Mouse (Mus musculus) MEL (cell line): ENCODE data around the gene C1qtnf5.

Experiments
- EP300 ChIP-seq, 2 experiments: IDR thresholded peaks; 2 replicates each; pipeline ENCODE4 v1.6.1; 2011; ENCODE audit warnings: improper control_type of control experiment in 2 of 2, low read length in 2 of 2, low read depth in 1 of 2, mild to moderate bottlenecking in 1 of 2
- HCFC1 ChIP-seq: IDR thresholded peaks from 2 replicates; pipeline ENCODE4 v1.6.1; 2012; ENCODE audit warnings: low read depth, mild to moderate bottlenecking, inconsistent platforms, low read length, improper control_type of control experiment, moderate library complexity
- KAT2A ChIP-seq: conservative IDR thresholded peaks from 2 replicates; pipeline ENCODE4 v1.6.1; 2012; ENCODE audit warnings: low read depth, low read length, improper control_type of control experiment, inconsistent platforms

GRCm38 (mm10) chr9:44070844-44071231 lies 36.2 kb upstream of the C1qtnf5 start:
- TF ChIP-seq EP300 (IDR thresholded peaks at IDR 0.05; ENCODE audit: low read depth in 1 of 2, low read length in 2 of 2) (no peak), HCFC1 (no peak), KAT2A (no peak)
